Mouse (Mus musculus) forebrain, embryonic 14.5 days (tissue): Measurements from ENCODE around the gene Crlf1. TPM values are rescaled to one million over a fixed set of nuclear protein-coding genes. Genes with fewer than 3 reads are reported as not detected.

Source experiments
- polyA plus RNA-seq: library from polyadenylated mRNA; unstranded; fragments of >200 nt; fragmentation: Nextera tagmentation; extraction: Ambion mirVana; gene quantifications from 2 replicates; pipeline ENCODE4 v1.2.1, GENCODE M21; 2014

Crlf1 gene
- polyA plus RNA-seq, 1 experiment from 2014 or later: 1.7 TPM

Other genes starting within 250 kb of the Crlf1 start
- gene Homer3, start 210.3 kb upstream of the Crlf1 start, polyA plus RNA-seq: 31.5 and 42.8 TPM in 2 replicates
- gene Ddx49, start 190.7 kb upstream of the Crlf1 start, polyA plus RNA-seq: 51.5 and 52.3 TPM in 2 replicates
- 305 and 332 TPM in 2 replicates for gene Cope, start 190.6 kb upstream of the Crlf1 start, polyA plus RNA-seq
- gene Cers1, start 177.4 kb upstream of the Crlf1 start, polyA plus RNA-seq: 20.8 and 27.6 TPM in 2 replicates
- 2.1 and 4.2 TPM in 2 replicates for gene Gdf1, start 163.3 kb upstream of the Crlf1 start, polyA plus RNA-seq
- gene Upf1, start 139.9 kb upstream of the Crlf1 start, polyA plus RNA-seq: 11.8 and 14.0 TPM in 2 replicates
- 0.48 TPM in 1 of 2 replicates, not detected in the other for gene Comp, start 119.6 kb upstream of the Crlf1 start, polyA plus RNA-seq
- gene Crtc1, start 53.6 kb upstream of the Crlf1 start, polyA plus RNA-seq: 23.9 and 30.7 TPM in 2 replicates
- 19.3 and 19.6 TPM in 2 replicates for gene Klhl26, start 16.2 kb upstream of the Crlf1 start, polyA plus RNA-seq
- 84.4 and 87.4 TPM in 2 replicates for gene Tmem59l, start 5.8 kb upstream of the Crlf1 start, polyA plus RNA-seq
- 174 and 199 TPM in 2 replicates for gene Rex1bd, start 13.6 kb downstream of the Crlf1 start, polyA plus RNA-seq
- gene Uba52, start 17.6 kb downstream of the Crlf1 start, polyA plus RNA-seq: 709 and 911 TPM in 2 replicates
- gene Fkbp8, start 34.6 kb downstream of the Crlf1 start, polyA plus RNA-seq: 363 and 380 TPM in 2 replicates
- gene Kxd1, start 34.8 kb downstream of the Crlf1 start, polyA plus RNA-seq: 49.1 and 57.9 TPM in 2 replicates
- gene Ell, start 46.3 kb downstream of the Crlf1 start, polyA plus RNA-seq: 15.1 TPM in 2 replicates
- 59.0 and 75.1 TPM in 2 replicates for gene Isyna1, start 101.2 kb downstream of the Crlf1 start, polyA plus RNA-seq
- gene Ssbp4, start 115.7 kb downstream of the Crlf1 start, polyA plus RNA-seq: 135 and 147 TPM in 2 replicates
- 0.89 and 1.9 TPM in 2 replicates for gene Lrrc25, start 123.0 kb downstream of the Crlf1 start, polyA plus RNA-seq
- gene Gdf15, start 139.3 kb downstream of the Crlf1 start, polyA plus RNA-seq: 0.16 and 0.20 TPM in 2 replicates
- 85.7 and 101 TPM in 2 replicates for gene Pgpep1, start 167.2 kb downstream of the Crlf1 start, polyA plus RNA-seq
- 200 and 220 TPM in 2 replicates for gene Lsm4, start 180.1 kb downstream of the Crlf1 start, polyA plus RNA-seq
- gene Jund, start 205.8 kb downstream of the Crlf1 start, polyA plus RNA-seq: 87.2 and 94.0 TPM in 2 replicates
- 0.06 and 0.10 TPM in 2 replicates for gene Iqcn, start 210.3 kb downstream of the Crlf1 start, polyA plus RNA-seq
- gene Gm3336, start 225.4 kb downstream of the Crlf1 start, polyA plus RNA-seq: not detected in 2 replicates
- gene Pde4c, start 230.6 kb downstream of the Crlf1 start, polyA plus RNA-seq: not detected in 2 replicates